Mouse (Mus musculus) lung, adult 10 weeks (tissue): ENCODE measurements around the gene Parvb. TPM values are rescaled to one million over a fixed set of nuclear protein-coding genes. Genes with fewer than 3 reads are reported as not detected.

ENCODE experiments used
- polyA plus RNA-seq: library from polyadenylated mRNA; stranded (reverse); fragments of 350-450 nt; fragmentation: Illumina TruSeq; extraction: RNeasy Lipid Tissue Mini Kit (QIAGEN cat#74804); gene quantifications from one replicate; pipeline ENCODE4 v1.2.3, GENCODE M21; 2014; ENCODE audit warnings: low read depth, low replicate concordance; ENCODE audit not compliant: insufficient read depth

The Parvb gene
- polyA plus RNA-seq = 29.9 TPM

GRCm38 (mm10) chr15:84231721-84232561, at the start of gene Parvb:
Gene Parvb, plus strand, starts transcription at chr15:84232043.

DNA sequence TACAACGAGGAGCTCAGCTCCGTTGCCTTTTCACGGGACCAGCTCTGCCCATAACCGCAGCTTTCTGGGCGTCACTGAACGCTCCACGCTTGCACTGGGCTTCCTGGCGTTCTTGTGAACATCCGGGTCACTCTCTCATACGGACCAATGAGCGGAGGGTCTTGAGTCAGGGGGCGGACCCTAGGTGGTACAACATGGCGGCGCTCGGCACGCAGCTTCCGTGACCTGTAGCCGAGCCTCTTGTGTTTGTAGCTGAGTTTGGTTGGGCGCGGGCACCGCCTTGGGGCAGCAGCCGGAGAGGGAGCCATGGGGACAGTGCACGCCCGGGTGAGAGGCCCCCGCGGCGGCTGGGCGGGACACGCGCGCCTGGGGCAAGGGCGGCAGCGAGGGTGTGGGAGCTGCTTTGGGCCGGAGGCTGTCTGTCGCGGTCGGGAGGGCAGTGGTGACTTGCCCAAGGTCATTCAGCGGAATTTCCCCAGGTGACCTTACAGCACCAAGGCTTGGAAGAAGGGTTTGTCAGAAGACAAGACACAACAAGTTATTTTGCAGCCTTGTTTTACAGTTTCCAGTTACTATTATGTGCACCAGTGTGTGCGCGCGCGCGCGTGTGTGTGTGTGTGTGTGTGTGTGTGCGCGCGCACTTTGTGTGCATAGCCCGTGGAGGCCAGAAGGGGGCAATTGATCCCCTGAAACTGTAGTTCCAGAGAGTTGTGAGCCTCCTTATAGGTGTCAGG, 39.6 kb upstream of the Parvb start, which contains the start of gene Samm50:
Gene Samm50 (plus strand): TSS at position 184 of the 734 bp plus-strand sequence.

GRCm38 (mm10) chr15:84323966-84324869, 92.4 kb downstream of the Parvb start, which contains the start of gene Parvg:
Gene Parvg, plus strand, starts transcription at chr15:84324026.

Other genes starting within 250 kb of the Parvb start
- gene Efcab6, start 166.7 kb upstream of the Parvb start, polyA plus RNA-seq = 1.5 TPM
- 0.40 TPM for gene Sult4a1, start 126.3 kb upstream of the Parvb start, polyA plus RNA-seq
- 0.91 TPM for gene Pnpla5, start 108.9 kb upstream of the Parvb start, polyA plus RNA-seq
- gene Pnpla3, start 64.2 kb upstream of the Parvb start, polyA plus RNA-seq = 2.6 TPM
- 41.4 TPM for gene Samm50, start 39.8 kb upstream of the Parvb start, polyA plus RNA-seq
- 8.3 TPM for gene Parvg, start 92.0 kb downstream of the Parvb start, polyA plus RNA-seq
- gene Shisal1, start 215.1 kb downstream of the Parvb start, polyA plus RNA-seq = 0.95 TPM